ENCODE assay signal across 16 mouse cellular contexts in the genomic region with DNA sequence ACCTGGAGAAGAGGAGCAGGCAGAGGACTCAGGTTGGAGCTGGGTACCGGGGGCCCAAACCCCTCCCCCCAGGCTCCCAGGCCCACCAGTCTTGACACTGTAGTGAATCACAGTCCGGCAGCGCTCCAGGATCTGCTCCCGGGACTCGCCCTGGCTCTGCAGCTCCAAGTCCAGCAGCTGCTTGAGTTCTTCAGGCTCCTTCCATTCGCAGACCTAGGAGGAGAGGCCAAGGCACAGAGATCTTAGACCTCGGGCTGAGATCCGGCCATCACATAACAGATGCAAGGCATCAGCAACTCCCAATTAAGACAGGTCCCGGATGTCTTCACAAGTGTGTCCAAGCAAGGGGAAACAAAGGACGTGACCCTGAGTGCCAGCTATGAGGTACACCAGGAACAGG. TPM values are rescaled to one million over a fixed set of nuclear protein-coding genes. Genes with fewer than 3 reads are reported as not detected.
DNase-seq lines count a peak whose midpoint lies in the region; ATAC-seq and TF ChIP-seq lines count a peak whose summit lies in the region.
"Had no signal": no experiment of that assay in that cellular context is flagged by ENCODE, and none has a peak within 500 bp of the region (broad histone marks: within the 10 kb centered on the region; RNA-seq: fewer than 3 reads in every experiment).

No protein-coding gene starts in this region.

- no peak overlapping the region for H3K27ac ChIP-seq in kidney, embryonic 14.5 days (ENCODE audit: low read depth, low read length)
- peak overlapping the region; percentile 48; the same call in 1 of the 2 replicates for H3K27ac ChIP-seq in embryonic facial prominence, embryonic 13.5 days
- H3K27ac ChIP-seq in lung, embryonic 14.5 days (ENCODE audit: low read depth), result peak overlapping the region; percentile 55; the same call in 1 of the 2 replicates
- H3K27ac ChIP-seq: midbrain, embryonic 12.5 days had no signal

- intact Hi-C loops in heart, postnatal 10 days (cut with DNase I), result no loop called here

- no peak overlapping the region for H3K4me2 ChIP-seq in kidney, embryonic 14.5 days (replicated peaks; ENCODE audit: low read depth, low read length)
- H3K4me2 ChIP-seq in embryonic facial prominence, embryonic 13.5 days, result no peak overlapping the region
- no peak overlapping the region for H3K4me2 ChIP-seq in lung, embryonic 14.5 days
- H3K4me2 ChIP-seq: midbrain, embryonic 12.5 days had no signal

- H3K9me3 ChIP-seq in kidney, embryonic 14.5 days (ENCODE audit: control insufficient read depth, low read length), result no peaks in the 10 kb centered on the region
- no peaks in the 10 kb centered on the region for H3K9me3 ChIP-seq in embryonic facial prominence, embryonic 13.5 days
- no peaks in the 10 kb centered on the region for H3K9me3 ChIP-seq in lung, embryonic 14.5 days (ENCODE audit: low read depth, low read length)
- H3K9me3 ChIP-seq: midbrain, embryonic 12.5 days had no signal

- peaks cover 9% of the 10 kb centered on the region; the same call in 1 of the 2 replicates for H3K36me3 ChIP-seq in kidney, embryonic 14.5 days (ENCODE audit: control insufficient read depth, insufficient read depth, low read length)
- H3K36me3 ChIP-seq in embryonic facial prominence, embryonic 13.5 days, result peaks cover 61% of the 10 kb centered on the region
- H3K36me3 ChIP-seq in lung, embryonic 14.5 days (ENCODE audit: insufficient read depth), result peaks cover 28% of the 10 kb centered on the region; the same call in 1 of the 2 replicates

- no peak for TF ChIP-seq CTCF in lung, embryonic 14.5 days (IDR thresholded peaks at IDR 0.05; ENCODE audit: low read depth)

- H3K4me1 ChIP-seq in kidney, embryonic 14.5 days (ENCODE audit: control insufficient read depth, insufficient read depth, low read length), result peaks cover 16% of the 10 kb centered on the region
- peaks cover 6% of the 10 kb centered on the region for H3K4me1 ChIP-seq in embryonic facial prominence, embryonic 13.5 days
- H3K4me1 ChIP-seq in lung, embryonic 14.5 days (ENCODE audit: insufficient read depth), result peaks cover 5% of the 10 kb centered on the region; the same call in 1 of the 2 replicates
- H3K4me1 ChIP-seq: midbrain, embryonic 12.5 days had no signal

- no peak overlapping the region for H3K9ac ChIP-seq in kidney, embryonic 14.5 days (ENCODE audit: low read depth, low read length)
- no peak overlapping the region for H3K9ac ChIP-seq in embryonic facial prominence, embryonic 13.5 days
- H3K9ac ChIP-seq in lung, embryonic 14.5 days, result no peak overlapping the region
- H3K9ac ChIP-seq: midbrain, embryonic 12.5 days had no signal

- DNase-seq in kidney, adult 11 months, result peak; percentile 27
- DNase-seq in heart, postnatal 10 days, result peak; percentile 50 to 65
- peak; percentile 88 for DNase-seq in lung, embryonic 14.5 days
- no peak for DNase-seq in adrenal gland, postnatal 25 days
- no peak for DNase-seq in cerebellum, adult 9-11 months
- DNase-seq in adrenal gland, postnatal 4 days (ENCODE audit: low spot score in 2 of 2), result no peak
- DNase-seq: adrenal gland, adult 8-10 months; cerebellum, adult 11 months; embryo, embryonic 11 days; right cerebral cortex, postnatal 14 days had no signal

- H3K27me3 ChIP-seq in kidney, embryonic 14.5 days (ENCODE audit: control insufficient read depth, insufficient read depth, low read length), result no peaks in the 10 kb centered on the region
- H3K27me3 ChIP-seq in embryonic facial prominence, embryonic 13.5 days, result no peaks in the 10 kb centered on the region
- H3K27me3 ChIP-seq in lung, embryonic 14.5 days (ENCODE audit: insufficient read depth, low read length), result no peaks in the 10 kb centered on the region
- H3K27me3 ChIP-seq: midbrain, embryonic 12.5 days had no signal

- no peak for ATAC-seq in kidney, embryonic 14.5 days (ENCODE audit: low FRiP score, low TSS enrichment)
- no peak for ATAC-seq in embryonic facial prominence, embryonic 13.5 days (ENCODE audit: insufficient number of reproducible peaks, insufficient read depth, low FRiP score, low TSS enrichment, low read depth)
- ATAC-seq in lung, embryonic 14.5 days (ENCODE audit: insufficient read depth), result peak; percentile 83

- H3K4me3 ChIP-seq in kidney, embryonic 14.5 days (ENCODE audit: low read length), result no peak overlapping the region
- H3K4me3 ChIP-seq in embryonic facial prominence, embryonic 13.5 days, result no peak overlapping the region
- H3K4me3 ChIP-seq in lung, embryonic 14.5 days (ENCODE audit: low read depth, low read length), result no peak overlapping the region
- H3K4me3 ChIP-seq: midbrain, embryonic 12.5 days had no signal

- 67% methylated on average over 10 of the region's 10 CpGs for WGBS in kidney, embryonic 14.5 days
- WGBS in embryonic facial prominence, embryonic 13.5 days, result 87% methylated on average over 10 of the region's 10 CpGs
- 26% methylated on average over 10 of the region's 10 CpGs for WGBS in lung, embryonic 14.5 days

RNA-seq across cellular contexts. Expression of a gene that starts 15.0 kb away (rescaled TPM):
- 30.1 and 59.9 TPM in 2 replicates for polyA plus RNA-seq in kidney, embryonic 14.5 days (2014; fragmentation: Nextera tagmentation; extraction: Ambion mirVana)
- 82.4 and 86.3 TPM in 2 replicates for polyA plus RNA-seq in embryonic facial prominence, embryonic 13.5 days (2015; fragmentation: Nextera tagmentation; extraction: Ambion mirVana)
- total RNA-seq in heart, postnatal 10 days (2021), result 10 to 100 TPM; 48.2 to 48.3 TPM
- polyA plus RNA-seq in lung, embryonic 14.5 days (2014; fragmentation: Nextera tagmentation; extraction: Ambion mirVana), result 60.4 and 64.1 TPM in 2 replicates
- 61.4 and 80.4 TPM in 2 replicates for total RNA-seq in adrenal gland, postnatal 25 days (2021)
- 100 to 1,000 TPM; 131 to 134 TPM for total RNA-seq in adrenal gland, postnatal 4 days (2021)

RNA-seq across cellular contexts. Expression of a gene that starts 16.4 kb away (rescaled TPM):
- polyA plus RNA-seq in kidney, embryonic 14.5 days (2014; fragmentation: Nextera tagmentation; extraction: Ambion mirVana), result 50.6 and 68.1 TPM in 2 replicates
- 89.6 and 102 TPM in 2 replicates for polyA plus RNA-seq in embryonic facial prominence, embryonic 13.5 days (2015; fragmentation: Nextera tagmentation; extraction: Ambion mirVana)
- total RNA-seq in heart, postnatal 10 days (2021), result 10 to 100 TPM; 25.6 to 33.8 TPM
- 59.1 and 68.1 TPM in 2 replicates for polyA plus RNA-seq in lung, embryonic 14.5 days (2014; fragmentation: Nextera tagmentation; extraction: Ambion mirVana)
- 76.1 and 76.8 TPM in 2 replicates for total RNA-seq in adrenal gland, postnatal 25 days (2021)
- 100 to 1,000 TPM in 1 of 2 experiments, 10 to 100 TPM in 1; 90.0 to 106 TPM for total RNA-seq in adrenal gland, postnatal 4 days (2021)

RNA-seq across cellular contexts. Expression of a gene that starts 37.8 kb away (rescaled TPM):
- 0.11 and 0.28 TPM in 2 replicates for polyA plus RNA-seq in kidney, embryonic 14.5 days (2014; fragmentation: Nextera tagmentation; extraction: Ambion mirVana)
- 0.88 TPM in 1 of 2 replicates, not detected in the other for polyA plus RNA-seq in embryonic facial prominence, embryonic 13.5 days (2015; fragmentation: Nextera tagmentation; extraction: Ambion mirVana)
- under 1 TPM in 1 of 2 experiments, not detected in 1; 0.20 TPM for total RNA-seq in heart, postnatal 10 days (2021)
- polyA plus RNA-seq in lung, embryonic 14.5 days (2014; fragmentation: Nextera tagmentation; extraction: Ambion mirVana), result 0.16 and 0.19 TPM in 2 replicates
- 0.55 and 1.2 TPM in 2 replicates for total RNA-seq in adrenal gland, postnatal 25 days (2021)
- total RNA-seq in adrenal gland, postnatal 4 days (2021), result 1 to 10 TPM in 1 of 2 experiments, under 1 TPM in 1; 0.78 to 3.8 TPM
- total RNA-seq: layer of hippocampus, postnatal 10 days had no signal
- polyA plus RNA-seq: forebrain, embryonic 11.5 days; neural tube, embryonic 14.5 days had no signal

RNA-seq across cellular contexts. Expression of a gene that starts 43.6 kb away (rescaled TPM):
- polyA plus RNA-seq in kidney, embryonic 14.5 days (2014; fragmentation: Nextera tagmentation; extraction: Ambion mirVana), result 1.1 and 1.7 TPM in 2 replicates
- polyA plus RNA-seq in embryonic facial prominence, embryonic 13.5 days (2015; fragmentation: Nextera tagmentation; extraction: Ambion mirVana), result 3.0 and 3.3 TPM in 2 replicates
- 1 to 10 TPM; 1.9 to 2.0 TPM for total RNA-seq in heart, postnatal 10 days (2021)
- 1.4 and 2.6 TPM in 2 replicates for polyA plus RNA-seq in lung, embryonic 14.5 days (2014; fragmentation: Nextera tagmentation; extraction: Ambion mirVana)
- 1.5 and 2.0 TPM in 2 replicates for total RNA-seq in adrenal gland, postnatal 25 days (2021)
- 1 to 10 TPM; 1.1 to 3.6 TPM for total RNA-seq in adrenal gland, postnatal 4 days (2021)

RNA-seq across cellular contexts. Expression of a gene that starts 43.9 kb away (rescaled TPM):
- 24.0 and 27.1 TPM in 2 replicates for polyA plus RNA-seq in kidney, embryonic 14.5 days (2014; fragmentation: Nextera tagmentation; extraction: Ambion mirVana)
- polyA plus RNA-seq in embryonic facial prominence, embryonic 13.5 days (2015; fragmentation: Nextera tagmentation; extraction: Ambion mirVana), result 1.1 and 1.9 TPM in 2 replicates
- 10 to 100 TPM; 24.8 to 30.5 TPM for total RNA-seq in heart, postnatal 10 days (2021)
- 6.8 and 7.2 TPM in 2 replicates for polyA plus RNA-seq in lung, embryonic 14.5 days (2014; fragmentation: Nextera tagmentation; extraction: Ambion mirVana)
- 17.1 and 17.2 TPM in 2 replicates for total RNA-seq in adrenal gland, postnatal 25 days (2021)
- total RNA-seq in adrenal gland, postnatal 4 days (2021), result 10 to 100 TPM; 33.9 to 34.4 TPM
- polyA plus RNA-seq: forebrain, embryonic 11.5 days had no signal

Comparison
In these comparisons a context has a peak if more than half of its experiments do, and no peak if none do; other contexts are left out.
1. DNase-seq: peak in kidney, adult 11 months (single experiment), heart, postnatal 10 days (2 of 2) and lung, embryonic 14.5 days (single experiment); none in adrenal gland, postnatal 25 days (single experiment), cerebellum, adult 9-11 months (single experiment) and adrenal gland, postnatal 4 days (0 of 2).